Mouse (Mus musculus) heart, embryonic 12.5 days (tissue): ENCODE results near the gene Dact1. TPM values are rescaled to one million over a fixed set of nuclear protein-coding genes. Genes with fewer than 3 reads are reported as not detected.

ENCODE experiments used
- ATAC-seq: fragments of 200-750 bp; cut with Nextera tagmentation; 2 replicates; pipeline ENCODE4 v1.8.0; 2017; ENCODE audit warnings: moderate TSS enrichment, moderate library complexity; ENCODE audit not compliant: insufficient number of reproducible peaks, low FRiP score
- H3K27ac ChIP-seq: fragments of 300-500 bp; sonication (generic); 2 replicates; pipeline ENCODE4 v1.5.1; 2016; ENCODE audit warnings: mild to moderate bottlenecking, moderate library complexity; ENCODE audit not compliant: poor library complexity, severe bottlenecking
- H3K27me3 ChIP-seq: fragments of 300-500 bp; sonication (generic); replicated peaks from 2 replicates; pipeline ENCODE4 v1.6.1; 2016; ENCODE audit warnings: mild to moderate bottlenecking, moderate library complexity
- H3K36me3 ChIP-seq: fragments of 300-500 bp; sonication (generic); 2 replicates; pipeline ENCODE4 v1.6.1; 2016; ENCODE audit warnings: mild to moderate bottlenecking, moderate library complexity
- H3K4me1 ChIP-seq: fragments of 300-500 bp; sonication (generic); replicated peaks from 2 replicates; pipeline ENCODE4 v1.6.1; 2016; ENCODE audit warnings: mild to moderate bottlenecking
- H3K4me2 ChIP-seq: fragments of 300-500 bp; sonication (generic); 2 replicates; pipeline ENCODE4 v1.6.1; 2016; ENCODE audit warnings: mild to moderate bottlenecking, moderate library complexity
- H3K4me3 ChIP-seq: fragments of 300-500 bp; sonication (generic); 2 replicates; pipeline ENCODE4 v1.5.1; 2016; ENCODE audit warnings: mild to moderate bottlenecking
- H3K9ac ChIP-seq: fragments of 300-500 bp; sonication (generic); 2 replicates; pipeline ENCODE4 v1.6.1; 2016; ENCODE audit warnings: mild to moderate bottlenecking, moderate library complexity
- H3K9me3 ChIP-seq: fragments of 300-500 bp; sonication (generic); replicated peaks from 2 replicates; pipeline ENCODE4 v1.6.1; 2016; ENCODE audit warnings: mild to moderate bottlenecking, moderate library complexity
- WGBS: fragments of 180-500 bp; shearing (Covaris S2); methylation state at CpG from one replicate; pipeline ENCODE4 v1.1.7; 2016; 5-methylcytosine and 5-hydroxymethylcytosine counted together
- polyA plus RNA-seq: library from polyadenylated mRNA; unstranded; fragments of >200 nt; fragmentation: Nextera tagmentation; extraction: Ambion mirVana; gene quantifications from 2 replicates; pipeline ENCODE4 v1.2.1, GENCODE M21; 2016

The Dact1 gene
- polyA plus RNA-seq, 1 experiment from 2014 or later, result 20.3 TPM

- no peak for ATAC-seq
- Histone ChIP-seq H3K9ac (no peak overlapping the region), H3K4me2 (peak overlapping the region; percentile 46), H3K4me1 (peaks cover 18% of the 10 kb centered on the region), H3K36me3 (no peaks in the 10 kb centered on the region), H3K27ac (no peak overlapping the region), H3K27me3 (no peaks in the 10 kb centered on the region), H3K9me3 (no peaks in the 10 kb centered on the region), H3K4me3 (no peak overlapping the region)
- WGBS, result 27% methylated on average over 22 of the region's 22 CpGs
Observed at GRCm38 (mm10) chr12:71293960-71294942, 15.4 kb upstream of the Dact1 start.

- 51% methylated on average over 8 of the region's 8 CpGs for WGBS
- no peak overlapping the region for H3K4me2 ChIP-seq
- no peak overlapping the region for H3K4me3 ChIP-seq
- H3K27ac ChIP-seq, result no peak overlapping the region
- no peak overlapping the region for H3K9ac ChIP-seq
- no peaks in the 10 kb centered on the region for H3K9me3 ChIP-seq
- ATAC-seq, result no peak
- no peaks in the 10 kb centered on the region for H3K27me3 ChIP-seq
- H3K4me1 ChIP-seq, result peaks cover 22% of the 10 kb centered on the region
- H3K36me3 ChIP-seq, result no peaks in the 10 kb centered on the region
Observed at GRCm38 (mm10) chr12:71296849-71297535, 12.7 kb upstream of the Dact1 start.

- peak overlapping the region; percentile 73 for H3K4me2 ChIP-seq
- H3K9ac ChIP-seq, result peak overlapping the region; percentile 92
- H3K4me3 ChIP-seq, result peak overlapping the region; percentile 80
- peaks cover 18% of the 10 kb centered on the region for H3K4me1 ChIP-seq
- ATAC-seq, result peak; percentile 47
- peak overlapping the region; percentile 90 for H3K27ac ChIP-seq
- under 1% methylated on average over 56 of the region's 56 CpGs for WGBS
- H3K36me3 ChIP-seq, result peaks cover 22% of the 10 kb centered on the region
- no peaks in the 10 kb centered on the region for H3K9me3 ChIP-seq
- no peaks in the 10 kb centered on the region for H3K27me3 ChIP-seq
Observed at GRCm38 (mm10) chr12:71310068-71310931, 616 bp downstream of the Dact1 start.

GRCm38 (mm10) chr12:71311237-71311887, 1.7 kb downstream of the Dact1 start:
- Histone ChIP-seq H3K36me3 (peaks cover 32% of the 10 kb centered on the region), H3K4me2 (peak overlapping the region; percentile 73), H3K9ac (no peak overlapping the region), H3K4me3 (peak overlapping the region; percentile 80), H3K4me1 (peaks cover 18% of the 10 kb centered on the region), H3K9me3 (no peaks in the 10 kb centered on the region), H3K27me3 (no peaks in the 10 kb centered on the region), H3K27ac (peak overlapping the region; percentile 90; the same call in 1 of the 2 replicates)
- 10% methylated on average over 13 of the region's 13 CpGs for WGBS
- ATAC-seq, result no peak

- Histone ChIP-seq H3K27me3 (no peaks in the 10 kb centered on the region), H3K4me2 (no peak overlapping the region), H3K4me1 (peaks cover 5% of the 10 kb centered on the region), H3K4me3 (no peak overlapping the region), H3K9ac (no peak overlapping the region), H3K27ac (no peak overlapping the region), H3K36me3 (peaks cover 61% of the 10 kb centered on the region), H3K9me3 (peaks cover 12% of the 10 kb centered on the region)
- ATAC-seq, result no peak
- 93% methylated on average over 40 of the region's 40 CpGs for WGBS
Observed at GRCm38 (mm10) chr12:71318239-71318638, 8.6 kb downstream of the Dact1 start.

GRCm38 (mm10) chr12:71319536-71319935, 9.9 kb downstream of the Dact1 start:
- H3K4me2 ChIP-seq, result no peak overlapping the region
- H3K4me3 ChIP-seq, result no peak overlapping the region
- peaks cover 12% of the 10 kb centered on the region for H3K9me3 ChIP-seq
- H3K27me3 ChIP-seq, result no peaks in the 10 kb centered on the region
- H3K9ac ChIP-seq, result no peak overlapping the region
- ATAC-seq, result no peak
- WGBS, result 88% methylated on average over 4 of the region's 4 CpGs
- H3K4me1 ChIP-seq, result peaks cover 5% of the 10 kb centered on the region
- no peak overlapping the region for H3K27ac ChIP-seq
- peaks cover 49% of the 10 kb centered on the region for H3K36me3 ChIP-seq

- no peaks in the 10 kb centered on the region for H3K36me3 ChIP-seq
- WGBS, result 79% methylated on average over 3 of the region's 3 CpGs
- H3K9me3 ChIP-seq, result no peaks in the 10 kb centered on the region
- peaks cover 51% of the 10 kb centered on the region for H3K4me1 ChIP-seq
- H3K4me3 ChIP-seq, result no peak overlapping the region
- no peak overlapping the region for H3K27ac ChIP-seq
- no peak overlapping the region for H3K4me2 ChIP-seq
- no peaks in the 10 kb centered on the region for H3K27me3 ChIP-seq
- no peak overlapping the region for H3K9ac ChIP-seq
- no peak for ATAC-seq
Observed at GRCm38 (mm10) chr12:71332646-71333045, 23.0 kb downstream of the Dact1 start.

- no peak overlapping the region; the same call in 1 of the 2 replicates for H3K9ac ChIP-seq
- no peaks in the 10 kb centered on the region for H3K36me3 ChIP-seq
- H3K27ac ChIP-seq, result peak overlapping the region; percentile 67
- no peaks in the 10 kb centered on the region for H3K9me3 ChIP-seq
- no peak for ATAC-seq
- no peaks in the 10 kb centered on the region for H3K27me3 ChIP-seq
- H3K4me1 ChIP-seq, result peaks cover 56% of the 10 kb centered on the region
- WGBS, result 15% methylated on average over 5 of the region's 5 CpGs
- no peak overlapping the region for H3K4me3 ChIP-seq
- H3K4me2 ChIP-seq, result peak overlapping the region; percentile 15
Observed at GRCm38 (mm10) chr12:71333561-71333960, 23.9 kb downstream of the Dact1 start.

- Histone ChIP-seq H3K4me3 (no peak overlapping the region), H3K27me3 (no peaks in the 10 kb centered on the region), H3K9ac (no peak overlapping the region; the same call in 1 of the 2 replicates), H3K4me1 (peaks cover 55% of the 10 kb centered on the region), H3K36me3 (no peaks in the 10 kb centered on the region), H3K27ac (peak overlapping the region; percentile 71), H3K4me2 (peak overlapping the region; percentile 30), H3K9me3 (no peaks in the 10 kb centered on the region)
- ATAC-seq, result peak; percentile 25; the same call in 1 of the 2 replicates
- WGBS, result 23% methylated on average over 11 of the region's 11 CpGs
Observed at GRCm38 (mm10) chr12:71337025-71337582, 27.4 kb downstream of the Dact1 start.

GRCm38 (mm10) chr12:71337896-71338463, 28.3 kb downstream of the Dact1 start:
- Histone ChIP-seq H3K9me3 (no peaks in the 10 kb centered on the region), H3K4me3 (no peak overlapping the region), H3K4me1 (peaks cover 49% of the 10 kb centered on the region), H3K36me3 (no peaks in the 10 kb centered on the region), H3K4me2 (no peak overlapping the region), H3K27ac (no peak overlapping the region), H3K27me3 (no peaks in the 10 kb centered on the region), H3K9ac (no peak overlapping the region)
- WGBS, result 49% methylated on average over 6 of the region's 6 CpGs
- ATAC-seq, result no peak
